Mouse (Mus musculus): ENCODE measurements at regions not wholly inside any gene's neighbourhood (a gene's known extent, or its start where the extent isn't known, plus 50 kb on each side); places are given as distances from the start of the nearest gene placed in this dataset.
A peak's percentile ranks its signal among the peaks of the same experiment; 100 is the strongest.

GRCm38 (mm10) chr9:46516401-46517130 lies 196.8 kb upstream of the 4931429L15Rik start:
- no peak for DNase-seq (ENCODE audit: low read depth, low spot score)

DNA sequence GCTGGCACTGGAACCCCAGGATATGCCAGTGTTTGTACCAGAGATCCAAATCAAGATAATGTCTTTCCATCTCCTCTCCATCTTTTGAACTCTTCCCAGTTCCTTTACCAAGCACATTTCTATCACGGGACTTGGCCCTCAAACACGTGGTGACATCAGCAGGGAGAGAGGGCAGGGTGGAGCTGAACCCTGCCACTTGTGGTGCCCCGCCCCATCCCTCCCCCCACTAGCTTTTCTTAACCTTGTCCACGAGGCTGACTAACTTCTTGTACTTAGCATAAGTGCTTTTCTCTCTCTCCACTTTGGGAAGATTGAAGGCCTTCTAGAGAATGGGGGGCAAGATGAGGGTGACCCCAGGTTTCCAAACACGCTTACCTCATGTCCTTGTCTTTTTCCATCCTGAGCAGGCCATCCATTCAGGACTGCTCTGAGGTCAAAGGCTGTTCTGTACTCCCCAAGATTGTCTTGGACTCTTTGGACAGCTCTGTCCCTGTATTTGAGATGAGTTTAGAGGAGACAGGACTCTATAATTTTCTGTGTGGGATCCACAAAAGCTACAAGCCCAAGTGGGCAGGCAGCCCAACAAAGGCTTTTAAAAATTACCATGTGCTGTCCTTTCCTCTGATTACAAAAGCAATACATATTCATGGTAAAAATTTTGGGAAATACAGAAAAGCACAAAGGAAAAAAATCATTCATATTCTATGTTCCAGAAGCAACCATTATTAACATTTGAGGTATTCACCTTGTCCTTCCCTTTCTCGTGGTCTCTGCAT lies 192.7 kb upstream of the 4931429L15Rik start:
- no peak for DNase-seq (ENCODE audit: low read depth, low spot score)

GRCm38 (mm10) chr9:46511307-46511706 lies 191.5 kb upstream of the 4931429L15Rik start:
- no peak for DNase-seq (ENCODE audit: low read depth, low spot score)

DNA sequence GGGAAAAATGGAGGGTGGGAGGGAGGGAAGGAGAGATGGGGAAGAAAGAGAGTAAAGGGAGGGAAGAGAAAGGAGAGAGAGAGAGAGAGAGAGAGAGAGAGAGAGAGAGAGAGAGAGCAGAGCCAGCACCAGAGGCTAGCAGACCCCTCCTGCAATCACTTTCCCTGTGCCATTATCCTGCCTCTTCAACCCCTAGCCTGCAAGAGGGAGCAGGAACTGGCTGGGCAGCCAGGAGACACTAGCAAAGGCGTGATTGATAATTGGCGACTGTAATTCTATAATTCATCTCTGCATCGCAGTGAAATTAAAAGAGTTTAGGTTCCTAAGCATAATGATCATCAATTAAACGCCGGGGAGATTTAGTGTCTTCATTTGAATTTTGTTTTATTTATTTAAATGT lies 190.1 kb upstream of the 4931429L15Rik start:
- DNase-seq (ENCODE audit: low read depth, low spot score), result no peak

DNA sequence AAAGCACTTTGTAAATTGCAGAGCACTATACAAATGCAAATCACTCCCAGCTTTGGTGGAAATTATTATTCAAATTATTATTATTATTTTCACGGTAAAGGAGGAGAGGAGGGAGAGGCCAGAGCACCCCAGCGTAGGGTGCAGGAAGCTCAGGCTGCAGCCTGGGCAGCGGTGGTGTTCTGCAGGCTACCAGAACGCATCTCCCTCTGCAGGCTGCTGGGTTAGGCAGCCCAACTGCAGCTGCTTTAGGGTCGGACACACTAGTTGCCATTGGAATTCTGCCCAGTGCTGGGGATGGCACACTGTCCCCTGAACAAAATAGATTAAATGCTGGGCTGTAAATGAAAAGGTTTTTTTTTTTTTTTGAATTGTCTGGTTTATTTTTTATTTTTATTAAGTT lies 189.7 kb upstream of the 4931429L15Rik start:
- no peak for DNase-seq (ENCODE audit: low read depth, low spot score)

DNA sequence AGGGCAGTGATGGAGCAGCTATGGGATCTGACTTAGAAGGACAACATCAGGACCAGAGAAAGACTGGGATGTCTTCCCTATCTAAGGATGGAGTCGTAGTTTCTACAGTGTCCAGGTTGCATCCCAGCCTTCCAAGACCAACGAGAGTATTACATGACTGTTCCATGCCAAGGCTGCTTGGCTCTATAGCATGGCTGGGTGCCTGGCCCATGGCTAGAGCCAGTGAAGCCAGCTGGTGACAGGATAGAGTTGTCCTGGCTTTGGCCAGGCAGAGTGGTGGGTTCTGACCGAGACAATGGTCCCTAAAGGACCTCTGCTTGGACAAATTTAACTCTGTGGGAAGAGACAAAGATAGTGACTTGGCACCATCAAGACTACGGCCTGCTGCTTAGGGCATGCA lies 187.2 kb upstream of the 4931429L15Rik start:
- no peak for DNase-seq (ENCODE audit: low read depth, low spot score)

- DNase-seq (ENCODE audit: low read depth, low spot score), result no peak
These were observed 184.8 kb upstream of the 4931429L15Rik start for GRCm38 (mm10) chr9:46504536-46504935.

DNA sequence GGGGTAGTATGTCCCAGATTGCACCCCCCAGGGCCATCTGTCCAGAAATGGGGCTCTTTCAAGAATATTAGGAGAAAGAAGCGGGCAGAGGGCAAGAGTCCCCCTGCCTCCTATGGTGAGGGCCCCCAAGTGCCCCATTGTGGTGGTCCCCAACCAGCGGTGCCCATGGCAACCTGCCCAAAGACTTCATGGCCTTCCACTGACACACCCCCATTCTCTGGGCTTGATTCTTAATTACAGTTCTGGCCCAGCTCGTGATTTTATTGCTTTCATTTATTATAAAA lies 184.3 kb upstream of the 4931429L15Rik start:
- no peak for DNase-seq (ENCODE audit: low read depth, low spot score)

GRCm38 (mm10) chr9:46503321-46504132 lies 183.7 kb upstream of the 4931429L15Rik start:
- no peak for DNase-seq (ENCODE audit: low read depth, low spot score)

DNA sequence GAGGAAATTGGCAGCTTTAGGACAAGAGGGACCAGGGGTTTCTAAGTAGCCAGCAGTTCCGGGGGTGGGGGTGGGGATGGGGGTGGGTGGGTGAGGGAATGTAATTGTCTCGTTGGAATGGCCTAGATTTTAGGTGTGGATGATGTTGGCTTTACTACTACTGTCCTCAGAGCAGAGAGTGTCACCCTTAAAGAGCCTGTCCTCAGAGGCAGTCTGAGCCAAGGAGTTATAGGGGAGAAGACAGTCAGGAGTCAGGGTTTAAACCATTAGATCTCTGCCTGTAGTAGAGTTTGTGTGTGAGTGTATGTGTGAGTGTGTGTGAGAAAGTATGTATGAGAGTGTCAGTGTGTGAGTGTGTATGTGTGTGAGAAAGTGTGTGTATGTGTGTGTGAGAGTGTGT lies 179.6 kb upstream of the 4931429L15Rik start:
- DNase-seq (ENCODE audit: low read depth, low spot score), result no peak

DNA sequence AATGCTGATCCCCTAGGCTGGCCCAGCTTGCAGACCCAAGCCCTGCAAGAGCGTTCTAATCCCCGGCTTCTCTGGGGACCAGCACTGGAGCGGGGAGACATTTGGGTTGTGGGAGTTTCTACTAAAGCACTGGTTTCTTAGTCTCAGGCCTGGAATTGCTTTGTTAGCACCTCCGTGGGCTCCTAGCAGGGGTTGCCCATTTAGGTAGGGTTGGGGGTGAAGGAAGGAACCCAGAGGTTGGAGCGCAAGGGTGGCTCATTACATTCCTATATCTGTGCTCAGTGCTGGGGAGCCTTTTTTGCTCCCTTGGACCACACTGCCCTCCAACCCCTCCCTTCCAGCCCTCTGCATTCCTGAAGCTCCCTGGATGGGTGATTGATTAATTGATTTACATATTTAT lies 179.1 kb upstream of the 4931429L15Rik start:
- DNase-seq (ENCODE audit: low read depth, low spot score), result no peak

GRCm38 (mm10) chr9:46495276-46495675 lies 175.5 kb upstream of the 4931429L15Rik start:
- no peak for DNase-seq (ENCODE audit: low read depth, low spot score)

DNA sequence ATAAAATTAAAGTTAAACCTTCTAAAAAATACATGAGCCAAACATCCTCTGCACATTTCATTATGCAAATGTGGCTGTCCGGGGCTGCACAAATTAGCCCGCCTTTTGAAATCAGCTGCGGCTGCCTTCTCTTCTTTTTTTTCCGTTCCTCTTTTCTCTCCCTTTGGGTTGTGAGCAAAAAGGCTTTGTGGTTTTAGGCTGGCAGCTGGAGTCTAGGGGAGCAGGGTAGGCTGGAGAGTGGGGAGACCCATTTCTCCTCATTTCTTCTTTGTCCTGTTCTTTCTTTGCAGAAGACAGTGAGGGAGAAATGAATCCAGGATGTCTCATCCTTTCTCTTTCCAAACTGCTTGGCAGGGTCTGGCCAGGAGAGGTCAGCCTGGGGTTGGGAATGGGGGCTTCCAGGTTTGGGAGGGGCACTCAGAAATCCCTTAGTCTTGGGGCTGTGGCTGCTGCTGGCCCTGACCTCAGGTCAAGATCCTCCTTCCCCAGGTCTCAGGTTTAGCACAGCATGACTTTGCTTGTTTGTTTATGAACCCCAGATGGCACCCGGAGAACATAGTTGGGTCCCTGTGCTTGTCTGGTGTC lies 163.2 kb upstream of the 4931429L15Rik start:
- DNase-seq (ENCODE audit: low read depth, low spot score), result no peak

DNA sequence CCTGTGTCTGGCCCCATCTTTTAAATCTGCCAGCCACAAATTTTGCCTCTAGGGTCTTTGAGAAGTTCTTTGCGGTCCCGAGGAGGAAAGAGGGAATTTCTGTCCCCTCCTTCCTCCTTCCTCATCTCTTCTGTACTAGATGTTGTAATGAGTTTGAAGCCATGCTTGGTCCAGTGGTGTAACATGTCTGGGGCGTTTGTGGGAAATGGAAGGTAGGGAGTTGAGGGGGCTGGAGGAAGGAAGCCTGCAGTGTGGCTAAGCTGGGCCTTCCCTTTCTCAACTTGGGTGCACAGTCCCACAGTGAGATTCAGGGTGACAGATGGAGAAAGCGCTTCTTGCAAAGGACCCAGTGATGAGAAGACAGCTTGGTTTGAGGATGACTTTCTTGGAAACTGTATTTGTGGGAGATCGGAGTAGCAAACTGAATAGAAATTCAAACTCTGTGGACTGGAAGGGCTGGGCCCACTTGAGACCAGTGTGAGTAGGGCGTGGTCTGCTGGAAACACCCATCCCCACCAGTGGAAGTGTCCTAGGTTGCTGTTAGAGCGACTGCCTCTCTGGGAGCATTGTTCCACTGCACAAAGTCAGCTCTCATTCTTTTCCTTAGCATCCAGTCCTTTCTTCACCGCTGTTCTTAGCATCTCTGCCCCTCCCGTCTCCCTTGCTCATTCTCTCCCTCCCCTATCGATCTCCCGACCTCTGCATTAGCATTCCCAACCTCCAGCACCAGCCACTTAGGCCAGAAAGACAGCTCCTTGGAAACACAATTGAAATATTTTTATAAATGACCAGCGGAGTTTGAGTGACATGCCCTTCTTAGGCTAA lies 162.5 kb upstream of the 4931429L15Rik start:
- DNase-seq (ENCODE audit: low read depth, low spot score), result no peak

DNA sequence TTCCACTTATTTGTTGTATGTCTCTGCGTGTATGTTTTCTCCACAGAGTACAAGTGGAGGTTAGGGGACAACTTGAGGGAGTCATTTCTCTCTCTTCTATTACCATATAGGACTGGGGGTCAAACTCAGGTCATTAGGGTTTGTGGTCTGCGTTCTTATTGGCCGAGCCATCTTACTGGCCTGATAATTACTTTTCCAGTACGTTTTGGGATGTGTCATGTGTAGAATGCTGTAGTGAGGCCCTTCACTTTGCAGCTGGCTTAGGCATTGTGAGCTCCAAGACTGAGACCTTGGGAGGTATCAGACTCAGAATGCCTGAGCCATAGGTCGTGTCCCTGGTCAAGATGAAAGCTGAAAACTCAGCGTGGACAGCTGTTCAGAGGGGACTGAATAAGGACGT lies 161.7 kb upstream of the 4931429L15Rik start:
- DNase-seq (ENCODE audit: low read depth, low spot score), result no peak

GRCm38 (mm10) chr9:46480080-46480690 lies 160.4 kb upstream of the 4931429L15Rik start:
- DNase-seq (ENCODE audit: low read depth, low spot score), result peak; percentile 53

- DNase-seq (ENCODE audit: low read depth, low spot score), result no peak
These were observed 158.8 kb upstream of the 4931429L15Rik start for GRCm38 (mm10) chr9:46478611-46479010.

DNA sequence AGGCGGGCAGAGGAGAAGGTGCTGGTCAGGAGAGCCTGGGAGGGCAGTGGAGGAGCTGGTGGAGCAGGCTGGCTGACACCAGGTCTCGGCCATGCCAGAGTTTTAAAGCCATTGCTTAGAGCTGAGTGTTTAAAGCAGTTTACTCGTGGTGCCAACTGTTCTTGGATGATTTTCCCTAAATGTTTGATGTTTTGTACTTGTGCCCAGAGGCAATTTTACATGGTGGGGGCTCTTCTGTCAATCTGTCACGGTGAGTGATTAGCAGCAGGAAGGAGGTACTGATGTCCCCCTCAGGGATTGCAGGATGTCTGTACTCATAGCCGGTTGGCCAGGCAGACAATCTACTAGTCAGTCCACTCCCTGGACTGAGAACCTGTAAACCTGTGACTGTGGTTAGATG lies 156.7 kb upstream of the 4931429L15Rik start:
- DNase-seq (ENCODE audit: low read depth, low spot score), result no peak

DNA sequence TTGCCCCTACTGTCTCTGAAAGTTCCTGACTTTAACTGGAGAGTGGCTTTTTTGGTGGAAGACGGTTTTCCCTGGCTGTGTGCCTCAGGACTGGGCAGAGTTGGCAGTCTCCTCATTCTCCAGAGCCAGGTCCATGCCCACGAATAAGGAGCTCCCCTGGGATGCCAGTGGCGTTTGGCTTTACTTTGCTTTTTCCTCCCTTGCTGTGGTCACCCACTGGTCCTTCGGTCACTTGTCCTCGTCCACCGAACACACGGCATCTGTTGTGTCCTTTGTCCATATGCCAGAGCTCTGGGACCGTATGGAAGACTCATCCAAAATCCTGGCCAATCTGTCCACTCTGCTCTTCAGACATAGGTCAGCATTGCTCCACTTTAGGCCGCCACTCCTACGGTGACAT lies 153.9 kb upstream of the 4931429L15Rik start:
- no peak for DNase-seq (ENCODE audit: low read depth, low spot score)

GRCm38 (mm10) chr9:46469521-46469920 lies 149.7 kb upstream of the 4931429L15Rik start:
- DNase-seq (ENCODE audit: low read depth, low spot score), result no peak

- no peak for DNase-seq (ENCODE audit: low read depth, low spot score)
These were observed 148.5 kb upstream of the 4931429L15Rik start for GRCm38 (mm10) chr9:46468306-46468705.

Measured in embryo, embryonic 11.5 days (tissue).